Mouse (Mus musculus): ENCODE results near the gene Sfxn5. TPM values are rescaled to one million over a fixed set of nuclear protein-coding genes. Genes with fewer than 3 reads are reported as not detected.

Sfxn5 gene
- total and polyA plus RNA-seq, 2 experiments from 2014 or later, result 108 to 151 TPM

- no peak for TF ChIP-seq CTCF (IDR thresholded peaks at IDR 0.05; ENCODE audit: low read depth)
- H3K4me2 ChIP-seq (ENCODE audit: low read depth, low read length), result peak overlapping the region; percentile 98
- DNase-seq (ENCODE audit: low spot score), result peak; percentile 15
- no peaks in the 10 kb centered on the region for H3K27me3 ChIP-seq (ENCODE audit: insufficient read depth, low read length)
- no peaks in the 10 kb centered on the region for H3K36me3 ChIP-seq (ENCODE audit: insufficient read depth, low read length)
- peak overlapping the region; percentile 77 for H3K4me3 ChIP-seq (ENCODE audit: low read length)
- no peaks in the 10 kb centered on the region for H3K9me3 ChIP-seq (ENCODE audit: low read length)
- no peak overlapping the region for H3K27ac ChIP-seq
- 0 out of 2 replicates have a peak overlapping the region, but pooled peaks have one; percentile 24 for H3K9ac ChIP-seq (replicated peaks; ENCODE audit: low read length)
- H3K4me1 ChIP-seq (ENCODE audit: insufficient read depth, low read length), result no peaks in the 10 kb centered on the region
- no peak for ATAC-seq
- 42% methylated on average over 6 of the region's 6 CpGs for WGBS
Observed at GRCm38 (mm10) chr6:85331221-85331735, 1.9 kb downstream of the Sfxn5 start.

- no peaks in the 10 kb centered on the region for H3K36me3 ChIP-seq (ENCODE audit: insufficient read depth, low read length)
- H3K4me2 ChIP-seq (ENCODE audit: low read depth, low read length), result no peak overlapping the region
- 91% methylated on average over 4 of the region's 4 CpGs for WGBS
- DNase-seq (ENCODE audit: low spot score) (no peak), ATAC-seq (no peak)
- H3K4me3 ChIP-seq (ENCODE audit: low read length), result no peak overlapping the region
- no peak overlapping the region for H3K9ac ChIP-seq (replicated peaks; ENCODE audit: low read length)
- no peaks in the 10 kb centered on the region for H3K9me3 ChIP-seq (ENCODE audit: low read length)
- no peaks in the 10 kb centered on the region for H3K27me3 ChIP-seq (ENCODE audit: insufficient read depth, low read length)
- no peaks in the 10 kb centered on the region for H3K4me1 ChIP-seq (ENCODE audit: insufficient read depth, low read length)
- no peak for TF ChIP-seq CTCF (IDR thresholded peaks at IDR 0.05; ENCODE audit: low read depth)
- H3K27ac ChIP-seq, result no peak overlapping the region
Observed at GRCm38 (mm10) chr6:85329666-85330185, 3.5 kb downstream of the Sfxn5 start.

- Histone ChIP-seq H3K9me3 (ENCODE audit: low read length) (no peaks in the 10 kb centered on the region), H3K4me3 (ENCODE audit: low read length) (no peak overlapping the region), H3K4me2 (ENCODE audit: low read depth, low read length) (no peak overlapping the region), H3K27me3 (ENCODE audit: insufficient read depth, low read length) (no peaks in the 10 kb centered on the region), H3K4me1 (ENCODE audit: insufficient read depth, low read length) (no peaks in the 10 kb centered on the region), H3K36me3 (ENCODE audit: insufficient read depth, low read length) (no peaks in the 10 kb centered on the region), H3K9ac (replicated peaks; ENCODE audit: low read length) (no peak overlapping the region), H3K27ac (no peak overlapping the region)
- ATAC-seq (no peak), DNase-seq (ENCODE audit: low spot score) (no peak)
- TF ChIP-seq CTCF (IDR thresholded peaks at IDR 0.05; ENCODE audit: low read depth), result no peak
- 80% methylated on average over 4 of the region's 4 CpGs for WGBS
Observed at GRCm38 (mm10) chr6:85326564-85326963, 6.7 kb downstream of the Sfxn5 start.

GRCm38 (mm10) chr6:85325109-85325508 is 8.1 kb downstream of the Sfxn5 start:
- DNase-seq (ENCODE audit: low spot score) (no peak), ATAC-seq (no peak)
- no peak overlapping the region for H3K4me3 ChIP-seq (ENCODE audit: low read length)
- 44% methylated on average over 2 of the region's 2 CpGs for WGBS
- H3K9ac ChIP-seq (replicated peaks; ENCODE audit: low read length), result no peak overlapping the region
- no peaks in the 10 kb centered on the region for H3K36me3 ChIP-seq (ENCODE audit: insufficient read depth, low read length)
- no peak overlapping the region for H3K4me2 ChIP-seq (ENCODE audit: low read depth, low read length)
- no peaks in the 10 kb centered on the region for H3K4me1 ChIP-seq (ENCODE audit: insufficient read depth, low read length)
- TF ChIP-seq CTCF (IDR thresholded peaks at IDR 0.05; ENCODE audit: low read depth), result no peak
- no peak overlapping the region for H3K27ac ChIP-seq
- H3K9me3 ChIP-seq (ENCODE audit: low read length), result no peaks in the 10 kb centered on the region
- no peaks in the 10 kb centered on the region for H3K27me3 ChIP-seq (ENCODE audit: insufficient read depth, low read length)

- Histone ChIP-seq H3K9me3 (ENCODE audit: low read length) (no peaks in the 10 kb centered on the region), H3K4me3 (ENCODE audit: low read length) (no peak overlapping the region), H3K36me3 (ENCODE audit: insufficient read depth, low read length) (no peaks in the 10 kb centered on the region; the same call in 1 of the 2 replicates), H3K27me3 (ENCODE audit: insufficient read depth, low read length) (no peaks in the 10 kb centered on the region), H3K4me1 (ENCODE audit: insufficient read depth, low read length) (no peaks in the 10 kb centered on the region), H3K27ac (peak overlapping the region; percentile 86), H3K4me2 (ENCODE audit: low read depth, low read length) (no peak overlapping the region), H3K9ac (replicated peaks; ENCODE audit: low read length) (no peak overlapping the region)
- 31% methylated on average over 6 of the region's 6 CpGs for whole genome bisulfite sequencing
- peak; percentile 85 for DNase-seq (ENCODE audit: low spot score)
- no peak for TF ChIP-seq CTCF (IDR thresholded peaks at IDR 0.05; ENCODE audit: low read depth)
- peak; percentile 98 for ATAC-seq
Observed at GRCm38 (mm10) chr6:85320445-85320866, 12.8 kb downstream of the Sfxn5 start.

GRCm38 (mm10) chr6:85316211-85316610 is 17.0 kb downstream of the Sfxn5 start:
- Histone ChIP-seq H3K27me3 (ENCODE audit: insufficient read depth, low read length) (no peaks in the 10 kb centered on the region), H3K9me3 (ENCODE audit: low read length) (no peaks in the 10 kb centered on the region), H3K9ac (replicated peaks; ENCODE audit: low read length) (no peak overlapping the region), H3K4me3 (ENCODE audit: low read length) (no peak overlapping the region), H3K4me1 (ENCODE audit: insufficient read depth, low read length) (peaks cover 6% of the 10 kb centered on the region; the same call in 1 of the 2 replicates), H3K4me2 (ENCODE audit: low read depth, low read length) (no peak overlapping the region), H3K27ac (no peak overlapping the region), H3K36me3 (ENCODE audit: insufficient read depth, low read length) (no peaks in the 10 kb centered on the region; the same call in 1 of the 2 replicates)
- no peak for DNase-seq (ENCODE audit: low spot score)
- 90% methylated on average over 2 of the region's 2 CpGs for WGBS
- TF ChIP-seq CTCF (IDR thresholded peaks at IDR 0.05; ENCODE audit: low read depth), result peak; percentile 24; the same call in 1 of the 2 replicates
- ATAC-seq, result no peak

Data from hindbrain, postnatal 0 days (tissue).